Mouse (Mus musculus): ENCODE measurements around the gene Metap1d. TPM values are rescaled to one million over a fixed set of nuclear protein-coding genes. Genes with fewer than 3 reads are reported as not detected.

The Metap1d gene
- total and polyA plus RNA-seq, 2 experiments, result 28.0 to 35.0 TPM

DNA sequence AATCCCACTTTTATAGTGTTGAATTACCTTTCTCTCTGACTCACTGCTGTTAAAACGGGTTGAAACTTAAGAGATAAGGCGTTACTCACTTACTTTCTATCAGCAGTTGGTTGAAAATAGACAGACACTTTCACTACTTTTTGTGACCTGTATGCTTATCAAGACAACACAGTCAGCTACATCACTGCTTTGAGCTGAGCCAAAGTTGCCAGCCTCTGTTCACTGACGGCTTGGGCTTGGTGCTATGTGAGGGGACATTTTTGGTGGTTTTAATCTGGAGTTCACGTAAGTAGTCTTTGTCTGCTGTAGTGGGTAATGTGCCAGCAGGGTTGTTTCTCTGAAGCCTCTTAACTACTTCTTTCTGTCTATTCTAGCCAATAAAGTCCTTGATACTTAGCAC, 28.5 kb upstream of the Metap1d start:
- H3K79me2 ChIP-seq (ENCODE audit: control insufficient read depth, insufficient read depth, low read length), result no peaks in the 10 kb centered on the region
- H3K36me3 ChIP-seq (ENCODE audit: control insufficient read depth, insufficient read depth, low read length), result peaks cover 5% of the 10 kb centered on the region; the same call in 1 of the 2 replicates
- no peaks in the 10 kb centered on the region for H3K4me1 ChIP-seq (ENCODE audit: control insufficient read depth, insufficient read depth, low read length)
- H3K27me3 ChIP-seq (ENCODE audit: control insufficient read depth, insufficient read depth, low read length), result no peaks in the 10 kb centered on the region
- no peak overlapping the region for H3K9ac ChIP-seq (ENCODE audit: low read depth, low read length)
- no peak overlapping the region for H3K27ac ChIP-seq (replicated peaks; ENCODE audit: insufficient read depth, low read depth, low read length)
- 89% methylated on average over 4 of the region's 4 CpGs for WGBS
- TF ChIP-seq CTCF (IDR thresholded peaks at IDR 0.05; ENCODE audit: low read depth, low read length), result no peak
- no peak for TF ChIP-seq POLR2A (IDR thresholded peaks at IDR 0.05; ENCODE audit: extremely low read depth, insufficient read depth, low read length)
- DNase-seq (ENCODE audit: extremely low read depth, low read depth, low spot score), result no peak
- H3K4me3 ChIP-seq (ENCODE audit: insufficient read depth, low read depth, low read length), result no peak overlapping the region

DNA sequence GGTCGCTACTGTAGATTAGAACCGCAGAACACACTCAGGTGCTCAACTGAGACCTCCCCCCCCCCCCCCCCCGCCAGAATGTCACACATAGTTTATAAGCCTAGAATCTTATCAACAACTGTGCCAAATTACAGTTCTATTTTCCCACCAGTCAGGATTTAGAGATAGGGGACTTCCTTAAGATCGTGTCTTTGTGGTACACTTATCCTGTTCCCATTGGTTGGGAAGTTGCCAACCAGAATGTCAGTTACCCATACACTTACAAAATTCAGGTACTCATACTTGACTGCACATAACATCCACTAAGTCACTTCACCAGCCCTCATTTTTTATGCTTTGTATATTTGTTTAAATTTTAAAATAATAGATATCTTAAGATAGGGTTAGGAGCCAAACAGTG, 17.6 kb upstream of the Metap1d start:
- no peak for DNase-seq (ENCODE audit: extremely low read depth, low read depth, low spot score)
- 88% methylated on average over 4 of the region's 4 CpGs for WGBS
- Histone ChIP-seq H3K36me3 (ENCODE audit: control insufficient read depth, insufficient read depth, low read length) (peaks cover 4% of the 10 kb centered on the region), H3K4me1 (ENCODE audit: control insufficient read depth, insufficient read depth, low read length) (no peaks in the 10 kb centered on the region), H3K79me2 (ENCODE audit: control insufficient read depth, insufficient read depth, low read length) (no peaks in the 10 kb centered on the region), H3K27me3 (ENCODE audit: control insufficient read depth, insufficient read depth, low read length) (no peaks in the 10 kb centered on the region), H3K4me3 (ENCODE audit: insufficient read depth, low read depth, low read length) (no peak overlapping the region), H3K27ac (replicated peaks; ENCODE audit: insufficient read depth, low read depth, low read length) (no peak overlapping the region), H3K9ac (ENCODE audit: low read depth, low read length) (no peak overlapping the region)
- TF ChIP-seq CTCF (IDR thresholded peaks at IDR 0.05; ENCODE audit: low read depth, low read length) (no peak), POLR2A (IDR thresholded peaks at IDR 0.05; ENCODE audit: extremely low read depth, insufficient read depth, low read length) (no peak)

- Histone ChIP-seq H3K27me3 (ENCODE audit: control insufficient read depth, insufficient read depth, low read length) (no peaks in the 10 kb centered on the region), H3K27ac (replicated peaks; ENCODE audit: insufficient read depth, low read depth, low read length) (no peak overlapping the region), H3K4me1 (ENCODE audit: control insufficient read depth, insufficient read depth, low read length) (no peaks in the 10 kb centered on the region), H3K9ac (ENCODE audit: low read depth, low read length) (no peak overlapping the region), H3K4me3 (ENCODE audit: insufficient read depth, low read depth, low read length) (no peak overlapping the region), H3K79me2 (ENCODE audit: control insufficient read depth, insufficient read depth, low read length) (no peaks in the 10 kb centered on the region), H3K36me3 (ENCODE audit: control insufficient read depth, insufficient read depth, low read length) (peaks cover 8% of the 10 kb centered on the region; the same call in 1 of the 2 replicates)
- TF ChIP-seq CTCF (IDR thresholded peaks at IDR 0.05; ENCODE audit: low read depth, low read length), result no peak
- no peak for TF ChIP-seq POLR2A (IDR thresholded peaks at IDR 0.05; ENCODE audit: extremely low read depth, insufficient read depth, low read length)
- no peak for DNase-seq (ENCODE audit: extremely low read depth, low read depth, low spot score)
- 74% methylated on average over 2 of the region's 2 CpGs for WGBS
Measured at GRCm38 (mm10) chr2:71443376-71443775, 9.7 kb upstream of the Metap1d start.

GRCm38 (mm10) chr2:71445536-71446196, 7.4 kb upstream of the Metap1d start:
- no peaks in the 10 kb centered on the region for H3K27me3 ChIP-seq (ENCODE audit: control insufficient read depth, insufficient read depth, low read length)
- H3K4me3 ChIP-seq (ENCODE audit: insufficient read depth, low read depth, low read length), result no peak overlapping the region
- DNase-seq (ENCODE audit: extremely low read depth, low read depth, low spot score), result no peak
- H3K27ac ChIP-seq (replicated peaks; ENCODE audit: insufficient read depth, low read depth, low read length), result no peak overlapping the region
- 76% methylated on average over 17 of the region's 17 CpGs for WGBS
- no peaks in the 10 kb centered on the region for H3K79me2 ChIP-seq (ENCODE audit: control insufficient read depth, insufficient read depth, low read length)
- no peaks in the 10 kb centered on the region for H3K4me1 ChIP-seq (ENCODE audit: control insufficient read depth, insufficient read depth, low read length)
- H3K36me3 ChIP-seq (ENCODE audit: control insufficient read depth, insufficient read depth, low read length), result peaks cover 4% of the 10 kb centered on the region; the same call in 1 of the 2 replicates
- TF ChIP-seq CTCF (IDR thresholded peaks at IDR 0.05; ENCODE audit: low read depth, low read length) (no peak), POLR2A (IDR thresholded peaks at IDR 0.05; ENCODE audit: extremely low read depth, insufficient read depth, low read length) (no peak)
- no peak overlapping the region for H3K9ac ChIP-seq (ENCODE audit: low read depth, low read length)

DNA sequence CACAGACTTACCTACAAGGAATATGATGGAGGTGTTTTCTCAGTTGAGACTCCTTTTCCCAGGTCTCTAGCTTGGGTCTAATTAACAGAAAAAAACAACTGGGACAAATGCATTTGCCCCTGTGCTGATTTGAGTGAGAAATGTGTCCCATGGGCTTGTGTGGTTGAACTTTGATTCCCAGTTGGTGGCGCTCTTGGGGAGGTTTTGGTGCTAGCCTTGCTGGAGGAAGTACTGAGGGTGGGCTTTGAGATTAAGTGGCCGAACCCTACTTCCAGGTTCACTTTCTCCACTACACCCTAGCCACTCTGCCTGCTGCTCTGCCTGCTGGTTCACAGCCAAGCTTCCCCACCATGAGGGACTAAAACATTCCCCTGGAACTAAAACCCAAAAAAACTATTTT, 3.5 kb upstream of the Metap1d start:
- Histone ChIP-seq H3K36me3 (ENCODE audit: control insufficient read depth, insufficient read depth, low read length) (no peaks in the 10 kb centered on the region), H3K79me2 (ENCODE audit: control insufficient read depth, insufficient read depth, low read length) (no peaks in the 10 kb centered on the region), H3K27ac (replicated peaks; ENCODE audit: insufficient read depth, low read depth, low read length) (no peak overlapping the region), H3K4me1 (ENCODE audit: control insufficient read depth, insufficient read depth, low read length) (no peaks in the 10 kb centered on the region), H3K4me3 (ENCODE audit: insufficient read depth, low read depth, low read length) (no peak overlapping the region), H3K9ac (ENCODE audit: low read depth, low read length) (no peak overlapping the region), H3K27me3 (ENCODE audit: control insufficient read depth, insufficient read depth, low read length) (no peaks in the 10 kb centered on the region)
- WGBS, result 32% methylated on average over 2 of the region's 2 CpGs
- no peak for TF ChIP-seq POLR2A (IDR thresholded peaks at IDR 0.05; ENCODE audit: extremely low read depth, insufficient read depth, low read length)
- peak; percentile 39 for TF ChIP-seq CTCF (IDR thresholded peaks at IDR 0.05; ENCODE audit: low read depth, low read length)
- no peak for DNase-seq (ENCODE audit: extremely low read depth, low read depth, low spot score)

- H3K27me3 ChIP-seq (ENCODE audit: control insufficient read depth, insufficient read depth, low read length), result no peaks in the 10 kb centered on the region
- H3K9ac ChIP-seq (ENCODE audit: low read depth, low read length), result no peak overlapping the region
- H3K4me3 ChIP-seq (ENCODE audit: insufficient read depth, low read depth, low read length), result no peak overlapping the region
- 73% methylated on average over 5 of the region's 5 CpGs for WGBS
- TF ChIP-seq POLR2A (IDR thresholded peaks at IDR 0.05; ENCODE audit: extremely low read depth, insufficient read depth, low read length) (no peak), CTCF (IDR thresholded peaks at IDR 0.05; ENCODE audit: low read depth, low read length) (no peak)
- no peaks in the 10 kb centered on the region for H3K4me1 ChIP-seq (ENCODE audit: control insufficient read depth, insufficient read depth, low read length)
- H3K27ac ChIP-seq (replicated peaks; ENCODE audit: insufficient read depth, low read depth, low read length), result no peak overlapping the region
- no peaks in the 10 kb centered on the region; the same call in 1 of the 2 replicates for H3K79me2 ChIP-seq (ENCODE audit: control insufficient read depth, insufficient read depth, low read length)
- H3K36me3 ChIP-seq (ENCODE audit: control insufficient read depth, insufficient read depth, low read length), result no peaks in the 10 kb centered on the region
- DNase-seq (ENCODE audit: extremely low read depth, low read depth, low spot score), result no peak
Measured at GRCm38 (mm10) chr2:71451761-71452160, 1.3 kb upstream of the Metap1d start.

Measured in liver, adult 2 months (tissue).